Mouse (Mus musculus): ENCODE data around the gene Epm2a. TPM values are rescaled to one million over a fixed set of nuclear protein-coding genes. Genes with fewer than 3 reads are reported as not detected.
A peak's percentile ranks its signal among the peaks of the same experiment; 100 is the strongest.
"Not testable (repeated sequence)": the region's sequence is repeated elsewhere in the genome, so short reads cannot be mapped to it uniquely, and the experiment has no call there.

Gene Epm2a
- total RNA-seq (2014; fragmentation: Nextera tagmentation) (1.9 and 3.6 TPM in 2 replicates), total RNA-seq (2017) (3.7 and 4.3 TPM in 2 replicates)

GRCm38 (mm10) chr10:11343205-11344141, at the start of gene Epm2a:
Gene Epm2a, plus strand, starts transcription at chr10:11343404.
- ATAC-seq (replicated peaks; ENCODE audit: poor library complexity, severe bottlenecking): peak; percentile 93

GRCm38 (mm10) chr10:11298418-11298817, 44.8 kb upstream of the Epm2a start:
- no peak for ATAC-seq (replicated peaks; ENCODE audit: poor library complexity, severe bottlenecking)

- no peak for ATAC-seq (replicated peaks; ENCODE audit: poor library complexity, severe bottlenecking)
Measured at GRCm38 (mm10) chr10:11305365-11306053, 37.7 kb upstream of the Epm2a start.

GRCm38 (mm10) chr10:11306054-11306367, 37.2 kb upstream of the Epm2a start:
- ATAC-seq (replicated peaks; ENCODE audit: poor library complexity, severe bottlenecking): no peak

GRCm38 (mm10) chr10:11309866-11310265, 33.3 kb upstream of the Epm2a start:
- no peak for ATAC-seq (replicated peaks; ENCODE audit: poor library complexity, severe bottlenecking)

GRCm38 (mm10) chr10:11310481-11310880, 32.7 kb upstream of the Epm2a start:
- no peak for ATAC-seq (replicated peaks; ENCODE audit: poor library complexity, severe bottlenecking)

GRCm38 (mm10) chr10:11317856-11318454, 25.2 kb upstream of the Epm2a start:
- ATAC-seq (replicated peaks; ENCODE audit: poor library complexity, severe bottlenecking): not testable (repeated sequence)

- ATAC-seq (replicated peaks; ENCODE audit: poor library complexity, severe bottlenecking): peak; percentile 85
Measured at GRCm38 (mm10) chr10:11319446-11319970, 23.7 kb upstream of the Epm2a start.

GRCm38 (mm10) chr10:11322316-11322715, 20.9 kb upstream of the Epm2a start:
- no peak for ATAC-seq (replicated peaks; ENCODE audit: poor library complexity, severe bottlenecking)

- peak; percentile 58 for ATAC-seq (replicated peaks; ENCODE audit: poor library complexity, severe bottlenecking)
Measured at GRCm38 (mm10) chr10:11323202-11323898, 19.9 kb upstream of the Epm2a start.

- ATAC-seq (replicated peaks; ENCODE audit: poor library complexity, severe bottlenecking): no peak
Measured at GRCm38 (mm10) chr10:11326526-11326925, 16.7 kb upstream of the Epm2a start.

- no peak for ATAC-seq (replicated peaks; ENCODE audit: poor library complexity, severe bottlenecking)
Measured at GRCm38 (mm10) chr10:11344536-11345468, 1.6 kb downstream of the Epm2a start.

GRCm38 (mm10) chr10:11350243-11350974, 7.2 kb downstream of the Epm2a start:
- ATAC-seq (replicated peaks; ENCODE audit: poor library complexity, severe bottlenecking): peak; percentile 40

GRCm38 (mm10) chr10:11354609-11355008, 11.4 kb downstream of the Epm2a start:
- ATAC-seq (replicated peaks; ENCODE audit: poor library complexity, severe bottlenecking): peak; percentile 46

GRCm38 (mm10) chr10:11361985-11362692, 18.9 kb downstream of the Epm2a start:
- peak; percentile 55; the same call in 1 of the 2 replicates for ATAC-seq (replicated peaks; ENCODE audit: poor library complexity, severe bottlenecking)

- ATAC-seq (replicated peaks; ENCODE audit: poor library complexity, severe bottlenecking): no peak
Measured at GRCm38 (mm10) chr10:11362896-11363487, 19.8 kb downstream of the Epm2a start.

GRCm38 (mm10) chr10:11381302-11381701, 38.1 kb downstream of the Epm2a start:
- ATAC-seq (replicated peaks; ENCODE audit: poor library complexity, severe bottlenecking): no peak

Measured in granulocyte monocyte progenitor cell, adult 5-6 weeks (primary cell).